Mouse (Mus musculus) bone marrow macrophage, adult 2 months (primary cell): ENCODE data around the gene Hspa12a.

Experiments
- CTCF ChIP-seq: IDR thresholded peaks from 2 replicates; pipeline ENCODE4 v1.5.1; 2012; ENCODE audit warnings: low read depth, mild to moderate bottlenecking, low read length, moderate library complexity
- POLR2A ChIP-seq: IDR thresholded peaks from 2 replicates; pipeline ENCODE4 v1.6.1; 2012; ENCODE audit warnings: mild to moderate bottlenecking, low read depth, low read length, borderline replicate concordance

DNA sequence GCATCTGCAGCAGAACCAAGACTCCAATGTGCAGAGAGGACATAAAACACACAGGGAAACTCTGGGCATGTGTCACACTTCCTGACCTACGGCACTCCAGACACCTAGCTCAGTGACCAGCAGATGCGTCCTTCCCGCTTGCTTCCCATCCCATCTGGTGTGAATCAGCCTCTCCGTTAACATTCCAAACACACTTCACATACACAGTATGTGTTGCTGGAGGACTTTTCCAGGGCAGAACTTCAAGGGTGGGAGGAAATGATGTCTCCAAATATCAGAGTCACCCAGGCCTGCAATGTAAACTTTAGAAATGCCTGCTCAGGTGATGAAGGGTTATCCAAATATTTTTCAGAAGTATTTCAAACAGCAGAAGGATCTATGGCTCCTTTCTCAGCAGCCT lies 76.8 kb downstream of the Hspa12a start:
- no peak for TF ChIP-seq CTCF
- no peak for TF ChIP-seq POLR2A
